Mouse (Mus musculus): ENCODE measurements around the gene Abhd16b. TPM values are rescaled to one million over a fixed set of nuclear protein-coding genes. Genes with fewer than 3 reads are reported as not detected.
A peak's percentile ranks its signal among the peaks of the same experiment; 100 is the strongest.
"Not testable (repeated sequence)": the region's sequence is repeated elsewhere in the genome, so short reads cannot be mapped to it uniquely, and the experiment has no call there.

The Abhd16b gene
- polyA plus RNA-seq, 1 experiment = not detected

- DNase-seq (ENCODE audit: extremely low spot score in 1 of 2, low spot score in 1 of 2) = no peak
Measured at GRCm38 (mm10) chr2:181485741-181486140, 7.3 kb upstream of the Abhd16b start.

DNA sequence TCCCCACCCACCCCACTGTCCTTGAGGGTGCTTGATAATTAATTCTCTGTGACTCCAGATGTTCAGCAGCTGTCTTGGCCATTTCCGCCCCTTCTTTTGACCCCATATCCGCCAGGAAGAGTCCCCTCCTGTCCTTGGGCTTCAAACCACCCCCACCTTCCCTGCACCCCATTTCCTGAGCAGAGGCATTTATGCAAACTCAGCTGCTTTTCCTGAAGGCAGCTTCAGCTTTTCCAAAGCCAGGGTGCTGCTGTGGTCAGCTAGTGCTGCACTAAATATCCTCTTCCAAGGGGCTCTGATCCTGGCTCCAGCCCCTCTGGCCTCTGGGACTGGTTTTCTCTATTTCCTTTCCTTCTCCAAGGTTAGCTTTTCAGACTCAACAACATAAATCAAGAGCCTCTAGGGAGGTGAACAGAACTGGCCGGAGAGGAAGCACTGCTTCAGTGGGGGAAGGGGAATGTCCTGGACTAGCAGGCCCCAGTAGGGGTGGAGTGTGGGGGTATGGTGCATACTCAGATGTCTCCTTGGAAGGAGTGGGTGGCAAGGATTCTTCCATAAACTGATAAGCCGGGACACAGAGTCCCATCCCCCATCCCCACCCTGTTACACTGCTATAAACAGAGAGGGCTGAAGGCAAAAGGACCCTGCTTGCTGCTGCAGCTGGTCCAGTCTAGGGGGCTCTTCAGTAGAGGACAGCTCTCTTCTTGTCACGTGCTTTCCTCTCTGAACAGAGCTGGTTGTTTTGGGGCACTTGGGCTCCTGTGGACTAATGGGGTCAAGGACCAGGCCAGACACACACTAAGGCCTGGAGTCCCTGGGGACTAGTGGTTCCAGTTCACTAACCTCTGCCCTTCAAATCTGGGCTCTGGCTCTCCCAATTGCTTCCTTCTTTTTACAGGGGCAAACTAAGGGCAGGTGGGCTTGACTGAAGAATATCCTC, 5.4 kb upstream of the Abhd16b start:
- DNase-seq (ENCODE audit: extremely low spot score in 1 of 2, low spot score in 1 of 2) = no peak

DNA sequence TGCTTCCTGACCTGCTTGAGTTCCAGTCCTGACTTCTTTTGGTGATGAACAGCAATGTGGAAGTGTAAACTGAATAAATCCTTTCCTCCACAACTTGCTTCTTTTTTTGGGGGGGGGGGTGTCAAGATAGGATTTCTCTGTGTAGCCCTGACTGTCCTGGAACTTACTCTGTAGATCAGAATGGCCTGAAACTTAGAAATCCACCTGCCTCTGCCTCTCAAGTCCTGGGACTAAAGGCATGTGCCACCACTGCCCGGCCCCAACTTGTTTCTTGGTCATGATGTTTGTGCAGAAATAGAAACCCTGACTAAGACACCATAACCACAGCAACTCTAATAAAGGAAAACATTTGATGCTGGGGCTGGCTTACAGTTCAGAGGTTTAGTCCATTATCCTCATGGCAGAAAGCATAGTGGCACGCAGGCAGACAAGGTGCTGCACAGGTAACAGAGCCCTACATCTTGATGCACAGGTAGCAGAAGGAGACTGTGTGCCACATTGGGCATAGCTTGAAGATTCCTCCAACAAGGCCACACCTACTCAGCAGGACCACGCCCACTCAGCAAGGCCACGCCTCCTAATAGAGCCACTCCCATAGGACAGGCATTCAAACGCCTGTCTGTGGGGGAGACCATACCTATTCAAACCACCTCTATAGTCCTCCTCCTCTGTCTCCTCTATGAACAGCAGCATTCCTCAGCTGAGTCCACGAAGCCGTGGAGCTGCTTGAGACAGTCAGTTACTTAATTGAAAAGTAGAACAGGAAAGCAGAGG, 1.4 kb upstream of the Abhd16b start:
- no peak for DNase-seq (ENCODE audit: extremely low spot score in 1 of 2, low spot score in 1 of 2)

GRCm38 (mm10) chr2:181492206-181492605, 800 bp upstream of the Abhd16b start:
- no peak for DNase-seq (ENCODE audit: extremely low spot score in 1 of 2, low spot score in 1 of 2)

- DNase-seq (ENCODE audit: extremely low spot score in 1 of 2, low spot score in 1 of 2) = no peak
Measured at GRCm38 (mm10) chr2:181494266-181494945, 1.4 kb downstream of the Abhd16b start.

DNA sequence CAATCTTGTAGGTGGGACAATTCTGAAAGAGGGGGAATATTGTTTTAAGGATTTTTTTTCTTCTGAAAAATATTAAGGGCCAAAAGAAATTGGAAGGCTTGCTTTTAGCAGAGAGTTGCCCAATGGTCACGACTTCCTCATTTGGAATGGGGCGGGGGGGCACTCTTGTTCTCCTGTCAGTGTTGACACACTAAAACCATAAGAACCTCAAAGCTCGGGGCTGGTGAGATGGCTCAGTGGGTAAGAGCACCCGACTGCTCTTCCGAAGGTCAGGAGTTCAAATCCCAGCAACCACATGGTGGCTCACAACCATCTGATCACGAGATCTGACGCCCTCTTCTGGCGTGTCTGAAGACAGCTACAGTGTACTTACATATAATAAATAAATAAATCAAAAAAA, 2.8 kb downstream of the Abhd16b start:
- DNase-seq (ENCODE audit: extremely low spot score in 1 of 2, low spot score in 1 of 2) = not testable (repeated sequence)

- peak in 1 of 2 experiments; percentile 65 for DNase-seq (ENCODE audit: extremely low spot score in 1 of 2, low spot score in 1 of 2)
Measured at GRCm38 (mm10) chr2:181496281-181496680, 3.3 kb downstream of the Abhd16b start.

DNA sequence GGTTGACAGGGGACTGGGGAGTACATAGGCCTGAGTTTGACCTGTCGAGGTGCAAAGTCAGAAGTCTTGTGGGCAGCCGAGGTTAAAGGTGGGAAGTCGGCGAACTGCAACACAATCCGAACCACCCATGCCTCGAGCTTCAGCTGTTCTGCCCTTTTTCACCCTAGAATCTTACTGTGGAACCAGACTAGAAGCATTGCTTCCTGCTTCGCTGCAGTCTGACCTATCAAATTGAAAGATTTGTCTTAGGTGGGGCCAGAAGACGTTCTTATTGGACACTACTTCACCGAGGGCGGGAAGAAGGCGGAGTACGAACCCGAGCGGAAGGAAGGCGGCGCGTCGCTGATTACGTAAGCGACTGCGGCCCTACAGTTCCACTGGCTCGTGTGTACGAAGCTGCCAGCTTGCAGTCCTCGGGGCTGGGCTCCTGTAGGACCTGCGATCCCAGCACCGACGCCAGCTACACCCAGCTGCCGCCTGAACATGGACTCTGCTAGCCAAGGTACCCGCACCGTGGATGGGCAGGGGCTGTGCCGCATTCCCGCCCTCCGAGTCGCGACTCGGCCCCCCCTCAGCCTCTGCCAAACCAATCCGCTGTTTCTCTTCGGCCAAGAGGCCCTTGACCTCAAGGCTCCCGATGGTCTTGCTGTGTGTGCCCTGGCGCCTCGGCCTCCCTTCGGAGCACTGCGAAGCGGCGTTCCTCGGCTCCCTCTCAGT, 4.0 kb downstream of the Abhd16b start, which contains the start of gene Tpd52l2:
TSS of gene Tpd52l2 (plus strand) at position 312 of the 717 bp plus-strand sequence.
- peak; percentile 93 to 94 for DNase-seq (ENCODE audit: extremely low spot score in 1 of 2, low spot score in 1 of 2)

GRCm38 (mm10) chr2:181497548-181497875, 4.5 kb downstream of the Abhd16b start:
- DNase-seq (ENCODE audit: extremely low spot score in 1 of 2, low spot score in 1 of 2) = peak in 1 of 2 experiments; percentile 56

GRCm38 (mm10) chr2:181498644-181499043, 5.6 kb downstream of the Abhd16b start:
- DNase-seq (ENCODE audit: extremely low spot score in 1 of 2, low spot score in 1 of 2) = no peak

GRCm38 (mm10) chr2:181509191-181509590, 16.2 kb downstream of the Abhd16b start:
- no peak for DNase-seq (ENCODE audit: extremely low spot score in 1 of 2, low spot score in 1 of 2)

DNA sequence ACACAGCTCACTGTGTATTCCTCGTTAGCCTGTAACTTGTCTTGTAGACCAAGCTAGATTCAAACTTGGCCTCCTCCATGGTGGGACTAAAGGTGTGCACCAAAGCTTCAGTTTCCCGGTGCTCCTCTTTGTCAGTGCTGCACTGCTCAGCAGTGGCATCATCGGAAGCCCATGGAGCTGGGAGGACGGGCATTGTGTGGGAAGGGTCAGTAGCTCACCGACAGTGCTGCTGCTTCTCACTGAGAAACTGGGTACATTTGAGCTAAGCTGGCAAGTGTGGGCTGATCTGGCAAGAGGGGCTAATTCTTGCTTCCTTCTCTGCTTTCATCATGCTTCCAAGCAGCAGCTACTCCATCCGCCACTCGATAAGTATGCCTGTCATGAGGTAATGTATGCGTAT, 18.2 kb downstream of the Abhd16b start:
- DNase-seq (ENCODE audit: extremely low spot score in 1 of 2, low spot score in 1 of 2) = no peak

DNA sequence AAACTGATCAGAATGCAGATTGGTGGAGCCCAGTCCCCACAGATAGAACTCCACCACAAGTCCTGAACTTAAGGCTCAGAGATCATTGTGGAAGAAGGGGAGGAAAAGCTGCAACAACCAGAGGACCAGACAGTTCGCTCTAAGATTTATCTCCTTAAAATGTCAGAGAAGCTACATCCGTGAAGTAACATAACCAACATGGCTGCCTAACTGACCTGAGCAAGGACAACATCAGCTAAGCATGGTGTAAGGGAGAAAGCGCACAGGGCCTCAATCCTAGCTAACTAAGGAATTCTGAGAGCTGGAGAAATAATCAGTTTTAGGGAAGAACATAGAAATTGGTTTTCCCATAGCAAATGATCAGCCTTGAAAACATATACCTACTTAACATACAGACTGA, 26.2 kb downstream of the Abhd16b start:
- DNase-seq (ENCODE audit: extremely low spot score in 1 of 2, low spot score in 1 of 2) = no peak

GRCm38 (mm10) chr2:181520118-181520935, 27.3 kb downstream of the Abhd16b start, which contains the start of gene Dnajc5:
Gene Dnajc5, plus strand, starts transcription at chr2:181520485.
- DNase-seq (ENCODE audit: extremely low spot score in 1 of 2, low spot score in 1 of 2) = peak; percentile 96 to 98

DNA sequence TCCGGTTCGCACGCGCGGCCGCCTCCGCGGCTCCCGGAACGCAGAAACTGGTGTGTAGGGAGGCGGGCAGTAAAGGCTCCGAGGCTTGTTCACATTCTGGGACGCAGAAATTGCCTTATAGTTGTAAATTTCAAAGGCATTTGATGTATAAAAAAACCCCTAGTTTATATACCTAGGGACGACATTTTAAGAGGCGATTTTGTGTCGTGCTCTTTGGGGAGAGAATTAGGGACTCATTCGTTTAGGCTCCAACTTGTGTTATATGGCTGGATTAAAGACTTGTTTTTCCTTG, 27.9 kb downstream of the Abhd16b start:
- DNase-seq (ENCODE audit: extremely low spot score in 1 of 2, low spot score in 1 of 2) = no peak

- no peak for DNase-seq (ENCODE audit: extremely low spot score in 1 of 2, low spot score in 1 of 2)
Measured at GRCm38 (mm10) chr2:181521491-181521890, 28.5 kb downstream of the Abhd16b start.

GRCm38 (mm10) chr2:181522811-181523210, 29.8 kb downstream of the Abhd16b start:
- peak in 1 of 2 experiments; percentile 28 for DNase-seq (ENCODE audit: extremely low spot score in 1 of 2, low spot score in 1 of 2)

- no peak for DNase-seq (ENCODE audit: extremely low spot score in 1 of 2, low spot score in 1 of 2)
Measured at GRCm38 (mm10) chr2:181525526-181525925, 32.5 kb downstream of the Abhd16b start.

GRCm38 (mm10) chr2:181529076-181529475, 36.1 kb downstream of the Abhd16b start:
- DNase-seq (ENCODE audit: extremely low spot score in 1 of 2, low spot score in 1 of 2) = no peak

- DNase-seq (ENCODE audit: extremely low spot score in 1 of 2, low spot score in 1 of 2) = no peak
Measured at GRCm38 (mm10) chr2:181532589-181532988, 39.6 kb downstream of the Abhd16b start.
